Mouse (Mus musculus) megakaryocyte, embryonic 14.5 days (primary cell): ENCODE data around the gene Efcab7. TPM values are rescaled to one million over a fixed set of nuclear protein-coding genes. Genes with fewer than 3 reads are reported as not detected.

Experiments used
- H3K27me3 ChIP-seq: replicated peaks from 2 replicates; pipeline ENCODE3; 2012; ENCODE audit warnings: inconsistent platforms
- H3K36me3 ChIP-seq: replicated peaks from 2 replicates; pipeline ENCODE3; 2012; ENCODE audit warnings: low read length, inconsistent platforms, mixed read lengths
- H3K4me1 ChIP-seq: 2 replicates; pipeline ENCODE4 v1.6.1; 2012; ENCODE audit warnings: inconsistent platforms
- H3K4me3 ChIP-seq: replicated peaks from 2 replicates; pipeline ENCODE3; 2012; ENCODE audit warnings: moderate library complexity, mild to moderate bottlenecking, inconsistent platforms
- H3K9me3 ChIP-seq: 2 replicates; pipeline ENCODE4 v1.6.1; 2012; ENCODE audit warnings: inconsistent platforms
- FLI1 ChIP-seq: IDR thresholded peaks from 2 replicates; pipeline ENCODE4 v1.6.1; 2012; ENCODE audit warnings: low read length, inconsistent platforms, mixed read lengths
- GATA1 ChIP-seq: IDR thresholded peaks from 3 replicates; pipeline ENCODE4 v1.6.1; 2012; ENCODE audit warnings: mixed read lengths, low read length, inconsistent platforms, borderline replicate concordance
- polyA plus RNA-seq: library from polyadenylated mRNA; stranded (reverse); fragments of >175 nt; gene quantifications from 2 replicates; pipeline ENCODE4 v1.2.3, GENCODE M21; 2012; ENCODE audit warnings: low replicate concordance; ENCODE audit not compliant: insufficient read depth

The Efcab7 gene
- polyA plus RNA-seq, 1 experiment = 0.47 TPM

DNA sequence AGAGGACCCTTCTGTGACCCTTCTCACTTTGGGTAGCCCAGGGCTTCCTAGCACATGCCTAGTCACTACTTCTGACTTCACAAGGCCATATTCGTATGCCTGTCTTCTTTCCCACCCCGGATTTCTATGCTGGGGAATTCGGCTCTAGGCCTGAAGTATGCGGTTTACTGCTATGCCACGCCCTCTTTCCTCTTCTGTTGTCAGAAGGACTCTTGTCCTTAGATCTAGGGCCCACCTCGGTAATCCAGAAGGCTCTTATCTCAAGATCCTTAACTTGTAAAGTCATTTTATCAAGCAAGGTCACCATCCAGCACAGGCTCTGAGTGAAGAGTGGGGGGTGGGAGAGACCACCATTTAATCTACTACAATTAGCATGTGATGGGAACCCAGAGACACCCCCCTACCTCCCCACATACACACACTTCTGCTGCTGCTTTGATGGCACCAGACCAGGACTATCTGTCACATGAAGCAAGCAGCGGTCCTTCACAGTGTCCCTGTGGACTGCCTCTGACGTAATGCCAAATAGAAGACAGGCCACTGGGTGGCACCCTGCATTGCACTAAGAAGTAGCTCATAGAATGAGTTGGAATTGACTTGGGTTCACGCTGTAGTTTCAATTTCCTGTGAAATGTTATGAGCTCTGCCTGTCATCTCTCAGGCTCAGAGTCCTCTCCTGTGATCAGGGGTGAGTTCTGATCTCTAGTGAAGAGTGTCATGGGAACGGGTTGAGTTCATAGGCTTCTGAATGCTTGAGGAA is 112.8 kb downstream of the Efcab7 start:
- TF ChIP-seq FLI1 (no peak), GATA1 (no peak)
- Histone ChIP-seq H3K9me3 (no peaks in the 10 kb centered on the region), H3K4me3 (no peak overlapping the region), H3K4me1 (peaks cover 67% of the 10 kb centered on the region), H3K36me3 (peaks cover 97% of the 10 kb centered on the region), H3K27me3 (no peaks in the 10 kb centered on the region)

DNA sequence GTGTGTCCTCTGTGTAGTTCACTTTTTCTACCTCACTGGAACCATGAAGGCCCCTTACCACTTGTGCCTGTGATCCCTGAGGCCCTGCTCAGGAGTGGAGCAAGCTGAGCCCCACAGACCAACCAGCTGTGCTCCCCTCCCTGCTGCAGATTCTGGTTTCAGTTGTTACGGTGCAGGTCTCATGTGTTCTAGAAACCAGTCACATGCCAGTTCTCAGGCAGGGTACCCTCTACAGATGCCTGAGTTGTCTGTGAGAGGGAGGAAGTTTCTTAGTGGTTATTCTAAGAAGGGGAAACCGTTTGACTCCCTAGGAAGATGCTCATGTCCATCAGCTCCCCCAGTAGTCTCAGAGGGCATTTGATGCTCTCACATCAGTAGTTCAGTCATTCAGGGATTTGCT is 115.6 kb downstream of the Efcab7 start:
- TF ChIP-seq FLI1 (no peak), GATA1 (no peak)
- H3K9me3 ChIP-seq = no peaks in the 10 kb centered on the region
- no peak overlapping the region for H3K4me3 ChIP-seq
- H3K27me3 ChIP-seq = no peaks in the 10 kb centered on the region
- H3K36me3 ChIP-seq = peaks cover 84% of the 10 kb centered on the region
- H3K4me1 ChIP-seq = peaks cover 54% of the 10 kb centered on the region

DNA sequence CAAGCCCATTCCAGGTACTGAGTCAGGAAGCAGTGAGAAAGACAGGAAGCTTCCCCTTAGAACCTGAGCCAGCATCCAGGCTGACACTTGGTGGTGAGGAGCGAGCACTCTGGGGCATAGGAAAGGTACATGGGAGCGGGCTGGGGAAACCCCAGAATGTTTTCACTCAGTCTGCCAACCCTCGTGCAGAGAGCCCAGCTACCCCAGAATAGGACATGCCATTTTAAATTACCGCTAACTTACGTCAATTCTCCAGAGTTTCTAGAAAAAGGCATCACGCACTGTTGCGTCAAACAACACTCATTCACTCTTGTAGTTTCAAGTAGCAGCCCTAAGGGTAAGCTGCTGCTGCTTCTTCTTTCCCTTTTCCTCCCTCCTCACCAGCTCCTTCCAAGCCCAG is 116.0 kb downstream of the Efcab7 start:
- Histone ChIP-seq H3K27me3 (no peaks in the 10 kb centered on the region), H3K9me3 (no peaks in the 10 kb centered on the region), H3K4me1 (peaks cover 52% of the 10 kb centered on the region), H3K4me3 (no peak overlapping the region), H3K36me3 (peaks cover 80% of the 10 kb centered on the region)
- no peak for TF ChIP-seq GATA1
- no peak for TF ChIP-seq FLI1

DNA sequence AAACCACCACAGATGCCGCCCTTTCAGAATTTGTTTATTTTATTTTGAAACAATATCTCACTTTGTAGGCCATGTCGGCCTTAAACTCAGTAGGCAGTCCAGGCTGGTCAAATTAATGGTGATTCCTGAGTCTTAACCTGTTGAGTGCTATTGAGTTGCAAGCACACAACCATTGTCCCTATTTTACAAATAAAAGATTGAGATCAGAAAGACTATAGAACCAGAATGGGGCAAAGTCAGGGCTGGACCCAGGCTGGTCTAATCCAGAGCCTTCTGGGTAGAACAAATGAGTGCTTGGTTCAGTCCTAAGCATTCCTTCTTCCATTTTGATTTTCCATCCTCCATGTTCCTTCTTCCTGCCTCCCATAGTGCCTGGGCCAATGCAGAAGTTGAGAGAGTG is 117.5 kb downstream of the Efcab7 start:
- Histone ChIP-seq H3K9me3 (no peaks in the 10 kb centered on the region), H3K36me3 (peaks cover 79% of the 10 kb centered on the region), H3K4me3 (no peak overlapping the region), H3K27me3 (no peaks in the 10 kb centered on the region), H3K4me1 (peaks cover 48% of the 10 kb centered on the region)
- TF ChIP-seq FLI1 (no peak), GATA1 (no peak)

GRCm38 (mm10) chr4:99947192-99947591 is 118.2 kb downstream of the Efcab7 start:
- Histone ChIP-seq H3K4me1 (peaks cover 41% of the 10 kb centered on the region), H3K9me3 (no peaks in the 10 kb centered on the region), H3K27me3 (no peaks in the 10 kb centered on the region)

DNA sequence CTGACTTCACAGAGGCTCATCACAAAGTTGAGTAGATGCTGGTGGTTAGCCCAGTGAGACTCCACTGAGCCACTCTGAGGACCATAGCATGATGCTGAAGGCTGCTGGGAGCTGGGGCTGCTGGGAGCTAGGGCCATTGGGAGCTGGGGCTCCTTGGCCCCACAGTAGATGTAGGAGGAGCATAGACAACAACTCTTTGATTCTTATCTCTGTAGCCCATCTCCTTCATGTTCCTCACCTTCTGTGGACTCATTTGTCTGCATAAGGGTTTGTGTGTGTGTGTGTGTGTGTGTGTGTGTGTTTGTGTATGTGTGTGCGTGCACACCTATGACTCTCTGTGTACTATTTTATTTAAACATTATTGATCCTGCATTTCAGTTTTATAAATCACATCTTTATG is 118.9 kb downstream of the Efcab7 start:
- peak; percentile 53; the same call in 1 of the 3 replicates for TF ChIP-seq GATA1
- no peak for TF ChIP-seq FLI1
- Histone ChIP-seq H3K9me3 (no peaks in the 10 kb centered on the region), H3K36me3 (peaks cover 79% of the 10 kb centered on the region), H3K4me1 (peaks cover 39% of the 10 kb centered on the region), H3K27me3 (no peaks in the 10 kb centered on the region), H3K4me3 (no peak overlapping the region)

More at GRCm38 (mm10) chr4:99947192-99947591, 118.2 kb downstream of the Efcab7 start:
- Histone ChIP-seq H3K36me3 (peaks cover 79% of the 10 kb centered on the region), H3K4me3 (no peak overlapping the region)
- no peak for TF ChIP-seq FLI1
- TF ChIP-seq GATA1 = no peak

DNA sequence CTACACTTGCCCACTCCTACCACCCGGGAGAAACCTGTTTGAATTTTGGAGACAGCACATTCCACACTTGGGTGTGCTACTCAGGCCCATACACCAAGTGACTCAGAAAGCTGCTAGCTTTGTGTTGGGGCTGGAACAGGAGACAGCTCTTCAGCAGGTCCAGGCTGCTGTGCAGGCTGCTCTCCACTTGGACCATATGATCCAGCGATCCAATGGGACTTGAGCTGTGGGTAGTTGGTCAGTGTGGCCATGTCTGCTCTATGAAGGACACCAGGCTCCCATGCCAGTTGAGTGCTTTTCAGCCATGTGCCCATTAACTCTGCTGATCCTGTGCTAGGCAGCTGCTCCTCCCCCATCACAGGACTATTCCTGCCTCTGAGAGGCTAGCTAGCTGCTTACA is 124.9 kb downstream of the Efcab7 start:
- Histone ChIP-seq H3K9me3 (no peaks in the 10 kb centered on the region), H3K4me1 (peaks cover 43% of the 10 kb centered on the region), H3K4me3 (peak overlapping the region; percentile 50), H3K27me3 (no peaks in the 10 kb centered on the region), H3K36me3 (peaks cover 58% of the 10 kb centered on the region)
- no peak for TF ChIP-seq FLI1
- TF ChIP-seq GATA1 = no peak

- Histone ChIP-seq H3K4me3 (no peak overlapping the region), H3K4me1 (peaks cover 55% of the 10 kb centered on the region), H3K27me3 (no peaks in the 10 kb centered on the region), H3K36me3 (peaks cover 54% of the 10 kb centered on the region), H3K9me3 (no peaks in the 10 kb centered on the region)
- no peak for TF ChIP-seq FLI1
- TF ChIP-seq GATA1 = no peak
Measured at GRCm38 (mm10) chr4:99955396-99955795, 126.4 kb downstream of the Efcab7 start.

DNA sequence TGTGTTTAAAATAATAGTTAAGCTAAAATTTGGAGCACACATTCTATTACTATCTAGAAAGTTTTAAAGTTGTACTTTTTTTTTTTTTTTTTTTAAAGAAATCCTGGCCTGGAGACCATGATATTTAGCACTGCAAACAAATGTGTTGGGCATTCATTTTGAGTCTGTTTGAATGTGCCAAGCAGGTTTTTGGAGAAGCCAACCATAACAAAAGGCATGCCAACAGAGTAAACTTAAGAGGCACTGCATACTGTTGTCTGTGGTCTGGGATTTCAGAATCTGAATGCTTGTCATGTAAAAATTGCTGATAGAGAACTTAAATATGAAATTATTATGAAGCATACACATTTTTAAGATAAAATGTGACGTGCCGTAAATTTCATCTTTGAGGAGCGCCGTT is 128.2 kb downstream of the Efcab7 start:
- Histone ChIP-seq H3K27me3 (no peaks in the 10 kb centered on the region), H3K36me3 (peaks cover 55% of the 10 kb centered on the region), H3K4me1 (peaks cover 59% of the 10 kb centered on the region), H3K9me3 (no peaks in the 10 kb centered on the region), H3K4me3 (no peak overlapping the region)
- TF ChIP-seq FLI1 (no peak), GATA1 (no peak)

GRCm38 (mm10) chr4:99958084-99958815 is 129.3 kb downstream of the Efcab7 start:
- Histone ChIP-seq H3K4me1 (peaks cover 69% of the 10 kb centered on the region), H3K36me3 (peaks cover 57% of the 10 kb centered on the region), H3K4me3 (no peak overlapping the region), H3K27me3 (no peaks in the 10 kb centered on the region), H3K9me3 (no peaks in the 10 kb centered on the region)
- no peak for TF ChIP-seq FLI1
- TF ChIP-seq GATA1 = no peak
